Comparison of ENCODE assay signal across 10 mouse cellular contexts in the genomic region with DNA sequence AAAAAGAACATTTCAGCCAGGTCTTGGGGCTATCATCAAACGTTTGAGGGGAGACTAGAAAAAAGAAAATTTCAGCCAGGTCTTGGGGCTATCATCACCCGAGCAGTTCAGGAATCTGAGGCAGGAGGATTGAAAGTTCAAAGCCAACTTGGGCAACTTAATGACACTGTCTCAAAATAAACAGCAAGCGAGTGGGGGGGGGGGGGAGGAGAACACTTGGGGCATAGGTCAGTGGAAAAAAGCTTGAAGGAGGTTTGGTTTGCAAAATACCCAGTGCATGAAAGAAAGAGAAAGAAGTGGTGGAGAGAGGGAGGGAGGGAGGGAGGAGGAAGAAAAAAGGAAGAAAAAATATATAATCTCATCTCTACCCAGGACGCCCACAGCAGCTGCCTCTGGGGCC.
"Had no signal": no experiment of that assay in that cellular context is flagged by ENCODE, and none has a peak within 500 bp of the region (broad histone marks: within the 10 kb centered on the region; RNA-seq: fewer than 3 reads in every experiment).

No protein-coding gene starts in this region.

- H3K4me2 ChIP-seq: limb, embryonic 13.5 days; midbrain, embryonic 15.5 days; neural tube, embryonic 12.5 days; stomach, embryonic 15.5 days had no signal

- H3K27ac ChIP-seq: layer of hippocampus, adult 2 months; limb, embryonic 13.5 days; liver, embryonic 14.5 days; midbrain, embryonic 15.5 days; neural tube, embryonic 12.5 days; stomach, embryonic 15.5 days had no signal

- H3K4me3 ChIP-seq: layer of hippocampus, adult 2 months; limb, embryonic 13.5 days; midbrain, embryonic 15.5 days; neural tube, embryonic 12.5 days; stomach, embryonic 15.5 days had no signal

- ATAC-seq: midbrain, embryonic 15.5 days had no signal

- H3K9me3 ChIP-seq: limb, embryonic 13.5 days; midbrain, embryonic 15.5 days; neural tube, embryonic 12.5 days; stomach, embryonic 15.5 days had no signal

- DNase-seq: kidney, postnatal 10 days; kidney, postnatal 4 days; left cerebral cortex, postnatal 4 days; lung, adult 18-20 months had no signal

- H3K27me3 ChIP-seq: limb, embryonic 13.5 days; midbrain, embryonic 15.5 days; neural tube, embryonic 12.5 days; stomach, embryonic 15.5 days had no signal

- H3K36me3 ChIP-seq: limb, embryonic 13.5 days; midbrain, embryonic 15.5 days; neural tube, embryonic 12.5 days; stomach, embryonic 15.5 days had no signal

- H3K9ac ChIP-seq: limb, embryonic 13.5 days; liver, embryonic 14.5 days; midbrain, embryonic 15.5 days; neural tube, embryonic 12.5 days; stomach, embryonic 15.5 days had no signal
